Mouse (Mus musculus): ENCODE data around the gene Pigyl. TPM values are rescaled to one million over a fixed set of nuclear protein-coding genes. Genes with fewer than 3 reads are reported as not detected.

Gene Pigyl
- polyA plus RNA-seq, 1 experiment, result 5.2 TPM

GRCm38 (mm10) chr9:22167751-22168150 lies 11.1 kb downstream of the Pigyl start:
- TF ChIP-seq GATA1 (IDR thresholded peaks at IDR 0.05; ENCODE audit: low read length) (no peak), TAL1 (IDR thresholded peaks at IDR 0.05; ENCODE audit: low read length) (no peak)
- H3K4me1 ChIP-seq (ENCODE audit: control insufficient read depth), result no peaks in the 10 kb centered on the region
- no peaks in the 10 kb centered on the region for H3K36me3 ChIP-seq (ENCODE audit: control insufficient read depth)
- H3K27me3 ChIP-seq (ENCODE audit: control insufficient read depth), result peaks cover 4% of the 10 kb centered on the region; the same call in 1 of the 2 replicates
- no peak overlapping the region for H3K4me3 ChIP-seq (replicated peaks)
- peaks cover 7% of the 10 kb centered on the region for H3K9me3 ChIP-seq (ENCODE audit: control insufficient read depth, low read length)

- Histone ChIP-seq H3K36me3 (ENCODE audit: control insufficient read depth) (no peaks in the 10 kb centered on the region), H3K9me3 (ENCODE audit: control insufficient read depth, low read length) (peaks cover 7% of the 10 kb centered on the region), H3K4me3 (replicated peaks) (no peak overlapping the region), H3K4me1 (ENCODE audit: control insufficient read depth) (no peaks in the 10 kb centered on the region), H3K27me3 (ENCODE audit: control insufficient read depth) (peaks cover 4% of the 10 kb centered on the region; the same call in 1 of the 2 replicates)
- TF ChIP-seq GATA1 (IDR thresholded peaks at IDR 0.05; ENCODE audit: low read length) (no peak), TAL1 (IDR thresholded peaks at IDR 0.05; ENCODE audit: low read length) (no peak)
These were observed 12.7 kb downstream of the Pigyl start for GRCm38 (mm10) chr9:22169327-22169726.

- Histone ChIP-seq H3K9me3 (ENCODE audit: control insufficient read depth, low read length) (no peaks in the 10 kb centered on the region), H3K4me3 (replicated peaks) (no peak overlapping the region), H3K36me3 (ENCODE audit: control insufficient read depth) (no peaks in the 10 kb centered on the region), H3K4me1 (ENCODE audit: control insufficient read depth) (no peaks in the 10 kb centered on the region), H3K27me3 (ENCODE audit: control insufficient read depth) (no peaks in the 10 kb centered on the region)
- no peak for TF ChIP-seq TAL1 (IDR thresholded peaks at IDR 0.05; ENCODE audit: low read length)
- no peak for TF ChIP-seq GATA1 (IDR thresholded peaks at IDR 0.05; ENCODE audit: low read length)
These were observed 15.7 kb downstream of the Pigyl start for GRCm38 (mm10) chr9:22172318-22172717.

- Histone ChIP-seq H3K4me3 (replicated peaks) (peak within 1 kb of the TSS; percentile 16), H3K36me3 (ENCODE audit: control insufficient read depth) (no peaks in the 10 kb centered on the region), H3K9me3 (ENCODE audit: control insufficient read depth, low read length) (peaks cover 5% of the 10 kb centered on the region), H3K4me1 (ENCODE audit: control insufficient read depth) (peaks cover 3% of the 10 kb centered on the region; the same call in 1 of the 2 replicates), H3K27me3 (ENCODE audit: control insufficient read depth) (peaks cover 14% of the 10 kb centered on the region)
- TF ChIP-seq GATA1 (IDR thresholded peaks at IDR 0.05; ENCODE audit: low read length) (no peak), TAL1 (IDR thresholded peaks at IDR 0.05; ENCODE audit: low read length) (no peak)
These were observed 31.5 kb downstream of the Pigyl start, which contains the start of gene Zfp872 for GRCm38 (mm10) chr9:22188025-22188611. Gene Zfp872, plus strand, starts transcription at chr9:22188090.

GRCm38 (mm10) chr9:22196412-22196811 lies 39.8 kb downstream of the Pigyl start:
- Histone ChIP-seq H3K4me1 (ENCODE audit: control insufficient read depth) (no peaks in the 10 kb centered on the region), H3K27me3 (ENCODE audit: control insufficient read depth) (no peaks in the 10 kb centered on the region), H3K4me3 (replicated peaks) (no peak overlapping the region), H3K36me3 (ENCODE audit: control insufficient read depth) (no peaks in the 10 kb centered on the region), H3K9me3 (ENCODE audit: control insufficient read depth, low read length) (peaks cover 24% of the 10 kb centered on the region)
- no peak for TF ChIP-seq TAL1 (IDR thresholded peaks at IDR 0.05; ENCODE audit: low read length)
- no peak for TF ChIP-seq GATA1 (IDR thresholded peaks at IDR 0.05; ENCODE audit: low read length)

Other genes starting within 250 kb of the Pigyl start
- gene Rab3d, start 238.7 kb upstream of the Pigyl start, polyA plus RNA-seq (2012), result 0.07 TPM in 2 replicates
- not detected in 2 replicates for gene Ccdc159, start 229.4 kb upstream of the Pigyl start, polyA plus RNA-seq (2012)
- 0.10 TPM in 2 replicates for gene Tmem205, start 229.3 kb upstream of the Pigyl start, polyA plus RNA-seq (2012)
- gene Plppr2, start 219.8 kb upstream of the Pigyl start, polyA plus RNA-seq (2012), result 0.05 and 0.06 TPM in 2 replicates
- 0.32 and 0.37 TPM in 2 replicates for gene Swsap1, start 201.1 kb upstream of the Pigyl start, polyA plus RNA-seq (2012)
- 80.2 and 112 TPM in 2 replicates for gene Epor, start 193.3 kb upstream of the Pigyl start, polyA plus RNA-seq (2012)
- gene Rgl3, start 167.4 kb upstream of the Pigyl start, polyA plus RNA-seq (2012), result 0.01 TPM in 1 of 2 replicates, not detected in the other
- 0.02 TPM in 1 of 2 replicates, not detected in the other for gene Ccdc151, start 154.2 kb upstream of the Pigyl start, polyA plus RNA-seq (2012)
- gene Prkcsh, start 154.0 kb upstream of the Pigyl start, polyA plus RNA-seq (2012), result 9.9 and 10.3 TPM in 2 replicates
- 0.02 and 0.03 TPM in 2 replicates for gene Elavl3, start 104.8 kb upstream of the Pigyl start, polyA plus RNA-seq (2012)
- not detected in 2 replicates for gene Gm49318, start 85.6 kb upstream of the Pigyl start, polyA plus RNA-seq (2012)
- gene Zfp653, start 85.5 kb upstream of the Pigyl start, polyA plus RNA-seq (2012), result 2.1 and 2.8 TPM in 2 replicates
- gene Ecsit, start 71.4 kb upstream of the Pigyl start, polyA plus RNA-seq (2012), result 2.7 and 3.0 TPM in 2 replicates
- gene Cnn1, start 57.6 kb upstream of the Pigyl start, polyA plus RNA-seq (2012), result not detected in 2 replicates
- 12.4 and 16.3 TPM in 2 replicates for gene Elof1, start 39.7 kb upstream of the Pigyl start, polyA plus RNA-seq (2012)
- 46.6 and 58.8 TPM in 2 replicates for gene Acp5, start 21.1 kb upstream of the Pigyl start, polyA plus RNA-seq (2012)
- not detected in 2 replicates for gene Zfp872, start 31.2 kb downstream of the Pigyl start, polyA plus RNA-seq (2012)
- 0.06 TPM in 1 of 2 replicates, not detected in the other for gene Zfp809, start 68.9 kb downstream of the Pigyl start, polyA plus RNA-seq (2012)
- not detected in 2 replicates for gene Zfp599, start 103.0 kb downstream of the Pigyl start, polyA plus RNA-seq (2012)
- gene Zfp810, start 150.8 kb downstream of the Pigyl start, polyA plus RNA-seq (2012), result 0.05 and 0.07 TPM in 2 replicates
- 0.48 and 0.87 TPM in 2 replicates for gene Anln, start 232.3 kb downstream of the Pigyl start, polyA plus RNA-seq (2012)

Measured in erythroblast, embryonic 14.5 days (primary cell).